Mouse (Mus musculus): ENCODE measurements at regions not wholly inside any gene's neighbourhood (a gene's known extent, or its start where the extent isn't known, plus 50 kb on each side); places are given as distances from the start of the nearest gene placed in this dataset.

GRCm38 (mm10) chr3:68795641-68796040, 73.7 kb upstream of the 1110032F04Rik start:
- DNase-seq = no peak

GRCm38 (mm10) chr3:68798408-68798807, 71.0 kb upstream of the 1110032F04Rik start:
- peak; percentile 33 for DNase-seq

- no peak for DNase-seq
Observed at GRCm38 (mm10) chr3:68808866-68809265, 60.5 kb upstream of the 1110032F04Rik start.

- no peak for DNase-seq
Observed at GRCm38 (mm10) chr3:68813461-68813860, 55.9 kb upstream of the 1110032F04Rik start.

- DNase-seq = no peak
Observed at GRCm38 (mm10) chr3:68814011-68814690, 55.2 kb upstream of the 1110032F04Rik start.

- no peak for DNase-seq
Observed at GRCm38 (mm10) chr3:68815621-68816020, 53.8 kb upstream of the 1110032F04Rik start.

GRCm38 (mm10) chr3:68817321-68817720, 52.1 kb upstream of the 1110032F04Rik start:
- no peak for DNase-seq
